Mouse (Mus musculus): ENCODE measurements around the gene Fbrsl1.

The Fbrsl1 gene

GRCm38 (mm10) chr5:110363822-110364545 is 84.3 kb downstream of the Fbrsl1 start:
- no peak for DNase-seq (ENCODE audit: extremely low read depth, low read depth)

- no peak for DNase-seq (ENCODE audit: extremely low read depth, low read depth)
These were observed 85.0 kb downstream of the Fbrsl1 start for GRCm38 (mm10) chr5:110363179-110363821.

GRCm38 (mm10) chr5:110362813-110363178 is 85.5 kb downstream of the Fbrsl1 start:
- no peak for DNase-seq (ENCODE audit: extremely low read depth, low read depth)

- DNase-seq (ENCODE audit: extremely low read depth, low read depth) = no peak
These were observed 86.8 kb downstream of the Fbrsl1 start for GRCm38 (mm10) chr5:110361465-110361864.

- DNase-seq (ENCODE audit: extremely low read depth, low read depth) = peak; percentile 53
These were observed 90.6 kb downstream of the Fbrsl1 start for GRCm38 (mm10) chr5:110357531-110358179.

GRCm38 (mm10) chr5:110354716-110355115 is 93.6 kb downstream of the Fbrsl1 start:
- DNase-seq (ENCODE audit: extremely low read depth, low read depth) = peak; percentile 16

GRCm38 (mm10) chr5:110347006-110347405 is 101.3 kb downstream of the Fbrsl1 start:
- DNase-seq (ENCODE audit: extremely low read depth, low read depth) = no peak

- no peak for DNase-seq (ENCODE audit: extremely low read depth, low read depth)
These were observed 102.8 kb downstream of the Fbrsl1 start for GRCm38 (mm10) chr5:110345553-110345952.

GRCm38 (mm10) chr5:110344524-110344923 is 103.8 kb downstream of the Fbrsl1 start, which contains the start of gene Lrcol1:
Gene Lrcol1, plus strand, starts transcription at chr5:110344730.
- DNase-seq (ENCODE audit: extremely low read depth, low read depth) = no peak

GRCm38 (mm10) chr5:110342648-110343284 is 105.5 kb downstream of the Fbrsl1 start, which contains the start of gene P2rx2:
Gene P2rx2, minus strand, starts transcription at chr5:110343212.
- DNase-seq (ENCODE audit: extremely low read depth, low read depth) = no peak

- DNase-seq (ENCODE audit: extremely low read depth, low read depth) = no peak
These were observed 109.5 kb downstream of the Fbrsl1 start for GRCm38 (mm10) chr5:110338792-110339191.

GRCm38 (mm10) chr5:110330508-110330907 is 117.8 kb downstream of the Fbrsl1 start:
- DNase-seq (ENCODE audit: extremely low read depth, low read depth) = no peak

- DNase-seq (ENCODE audit: extremely low read depth, low read depth) = no peak
These were observed 135.2 kb downstream of the Fbrsl1 start for GRCm38 (mm10) chr5:110313127-110313526.
